Mouse (Mus musculus) heart, adult 2 months (tissue): ENCODE data around the gene Olfr412.

ENCODE experiments used
- CTCF ChIP-seq: fragments of 200-600 bp; IDR thresholded peaks from 2 replicates; pipeline ENCODE4 v1.8.1; 2022; ENCODE audit warnings: antibody characterized with exemption, mild to moderate bottlenecking, moderate library complexity
- EP300 ChIP-seq: fragments of 200-500 bp; IDR thresholded peaks from 2 replicates; pipeline ENCODE4 v1.6.1; 2011; ENCODE audit warnings: low read depth, low read length, control low read depth; ENCODE audit not compliant: insufficient read depth
- POLR2A ChIP-seq: fragments of 200-500 bp; IDR thresholded peaks from 2 replicates; pipeline ENCODE4 v1.6.1; 2011; ENCODE audit warnings: mild to moderate bottlenecking, low read depth, low read length, control low read depth; ENCODE audit not compliant: insufficient read depth

DNA sequence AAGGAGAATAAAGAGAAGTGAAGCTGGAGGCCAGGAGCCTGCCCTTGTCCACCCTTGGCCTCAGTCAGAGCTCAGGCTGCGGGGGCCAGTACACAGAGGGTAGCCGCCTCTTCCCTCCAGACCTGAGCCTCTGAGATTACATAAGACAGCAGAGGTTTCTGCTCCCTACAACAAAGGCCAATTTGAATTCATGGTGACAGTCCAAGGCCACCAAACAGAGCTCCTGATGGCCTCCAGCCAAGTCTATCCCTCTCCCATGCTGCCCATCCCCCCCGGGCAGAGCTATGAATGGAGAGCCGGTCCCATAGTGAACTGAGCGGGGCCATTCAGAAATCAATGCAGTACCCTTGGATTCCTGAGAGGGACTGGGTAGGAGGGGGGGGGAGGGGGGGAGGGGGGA, 31.6 kb downstream of the Olfr412 start:
- TF ChIP-seq POLR2A: no peak
- no peak for TF ChIP-seq CTCF
- TF ChIP-seq EP300: no peak
